Mouse (Mus musculus): ENCODE results near the gene Hps3.

The Hps3 gene

GRCm38 (mm10) chr3:20007275-20007674 is 27.8 kb downstream of the Hps3 start:
- no peak for DNase-seq (ENCODE audit: low read depth in 2 of 2, low spot score in 2 of 2)

GRCm38 (mm10) chr3:20005611-20006010 is 29.5 kb downstream of the Hps3 start:
- no peak for DNase-seq (ENCODE audit: low read depth in 2 of 2, low spot score in 2 of 2)

GRCm38 (mm10) chr3:20004422-20004821 is 30.7 kb downstream of the Hps3 start:
- DNase-seq (ENCODE audit: low read depth in 2 of 2, low spot score in 2 of 2), result no peak

GRCm38 (mm10) chr3:20002786-20003185 is 32.3 kb downstream of the Hps3 start:
- peak in 1 of 2 experiments; percentile 9 for DNase-seq (ENCODE audit: low read depth in 2 of 2, low spot score in 2 of 2)

GRCm38 (mm10) chr3:20000806-20001205 is 34.3 kb downstream of the Hps3 start:
- no peak for DNase-seq (ENCODE audit: low read depth in 2 of 2, low spot score in 2 of 2)

GRCm38 (mm10) chr3:19999551-19999950 is 35.6 kb downstream of the Hps3 start:
- DNase-seq (ENCODE audit: low read depth in 2 of 2, low spot score in 2 of 2), result no peak

- DNase-seq (ENCODE audit: low read depth in 2 of 2, low spot score in 2 of 2), result no peak
Observed at GRCm38 (mm10) chr3:19992388-19992787, 42.7 kb downstream of the Hps3 start.

- no peak for DNase-seq (ENCODE audit: low read depth in 2 of 2, low spot score in 2 of 2)
Observed at GRCm38 (mm10) chr3:19990031-19990430, 45.1 kb downstream of the Hps3 start.

- DNase-seq (ENCODE audit: low read depth in 2 of 2, low spot score in 2 of 2), result no peak
Observed at GRCm38 (mm10) chr3:19986123-19986522, 49.0 kb downstream of the Hps3 start.

GRCm38 (mm10) chr3:19982846-19983245 is 52.3 kb downstream of the Hps3 start:
- no peak for DNase-seq (ENCODE audit: low read depth in 2 of 2, low spot score in 2 of 2)

- no peak for DNase-seq (ENCODE audit: low read depth in 2 of 2, low spot score in 2 of 2)
Observed at GRCm38 (mm10) chr3:19981156-19981555, 54.0 kb downstream of the Hps3 start.

GRCm38 (mm10) chr3:19978474-19978873 is 56.6 kb downstream of the Hps3 start:
- DNase-seq (ENCODE audit: low read depth in 2 of 2, low spot score in 2 of 2), result no peak

- DNase-seq (ENCODE audit: low read depth in 2 of 2, low spot score in 2 of 2), result no peak
Observed at GRCm38 (mm10) chr3:19966072-19966471, 69.0 kb downstream of the Hps3 start.

GRCm38 (mm10) chr3:19965239-19965638 is 69.9 kb downstream of the Hps3 start:
- no peak for DNase-seq (ENCODE audit: low read depth in 2 of 2, low spot score in 2 of 2)

GRCm38 (mm10) chr3:19964625-19965188 is 70.4 kb downstream of the Hps3 start:
- DNase-seq (ENCODE audit: low read depth in 2 of 2, low spot score in 2 of 2), result no peak

- no peak for DNase-seq (ENCODE audit: low read depth in 2 of 2, low spot score in 2 of 2)
Observed at GRCm38 (mm10) chr3:19962769-19963513, 72.2 kb downstream of the Hps3 start.

GRCm38 (mm10) chr3:19961341-19961740 is 73.8 kb downstream of the Hps3 start:
- DNase-seq (ENCODE audit: low read depth in 2 of 2, low spot score in 2 of 2), result no peak

- no peak for DNase-seq (ENCODE audit: low read depth in 2 of 2, low spot score in 2 of 2)
Observed at GRCm38 (mm10) chr3:19960570-19961114, 74.5 kb downstream of the Hps3 start.

- DNase-seq (ENCODE audit: low read depth in 2 of 2, low spot score in 2 of 2), result no peak
Observed at GRCm38 (mm10) chr3:19958983-19959382, 76.1 kb downstream of the Hps3 start.

GRCm38 (mm10) chr3:19958031-19958430 is 77.1 kb downstream of the Hps3 start:
- no peak for DNase-seq (ENCODE audit: low read depth in 2 of 2, low spot score in 2 of 2)

GRCm38 (mm10) chr3:19956885-19957284 is 78.2 kb downstream of the Hps3 start, which contains the start of gene Cp:
Gene Cp, plus strand, starts transcription at chr3:19957054.
- DNase-seq (ENCODE audit: low read depth in 2 of 2, low spot score in 2 of 2), result no peak

GRCm38 (mm10) chr3:19953865-19954264 is 81.2 kb downstream of the Hps3 start:
- no peak for DNase-seq (ENCODE audit: low read depth in 2 of 2, low spot score in 2 of 2)
